Mouse (Mus musculus) ZHBTc4 (cell line): Measurements from ENCODE around the gene Grtp1.

Experiments used
- DNase-seq: peaks from one replicate; pipeline ENCODE4 v3.0.0-alpha.2; 2011; ENCODE audit warnings: low read depth, low spot score

The Grtp1 gene

DNA sequence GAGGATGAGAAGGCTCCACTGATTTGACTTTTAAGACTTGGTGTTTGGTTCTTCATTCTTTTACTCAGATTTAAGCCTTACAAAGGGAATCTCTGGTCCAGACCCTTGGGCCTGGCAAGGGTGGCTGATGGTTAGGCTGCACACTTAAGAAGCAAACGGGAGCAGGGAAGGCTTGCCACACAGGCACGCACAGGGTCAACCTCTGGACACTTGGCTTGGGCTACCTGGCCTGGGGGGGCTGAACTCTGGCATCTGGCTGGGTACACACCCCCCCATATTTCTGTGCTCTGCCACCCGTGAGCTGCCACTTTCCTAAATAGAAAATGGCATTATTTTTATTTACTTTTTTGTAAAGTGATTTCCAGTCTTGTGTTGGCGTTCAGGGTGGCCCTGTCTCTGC is 25.6 kb downstream of the Grtp1 start:
- no peak for DNase-seq

DNA sequence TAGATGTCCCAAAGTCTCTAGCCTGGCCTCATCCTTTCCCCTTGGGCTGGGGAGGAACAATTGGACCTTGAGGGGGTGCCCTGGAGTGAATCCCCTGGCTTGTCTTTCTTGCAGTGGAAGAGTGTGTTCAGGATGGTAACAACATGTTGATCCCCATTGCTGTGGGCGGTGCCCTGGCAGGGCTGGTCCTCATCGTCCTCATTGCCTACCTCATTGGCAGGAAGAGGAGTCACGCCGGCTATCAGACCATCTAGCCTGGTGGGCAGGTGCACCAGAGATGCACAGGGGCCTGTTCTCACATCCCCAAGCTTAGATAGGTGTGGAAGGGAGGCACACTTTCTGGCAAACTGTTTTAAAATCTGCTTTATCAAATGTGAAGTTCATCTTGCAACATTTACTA is 26.1 kb downstream of the Grtp1 start:
- no peak for DNase-seq

DNA sequence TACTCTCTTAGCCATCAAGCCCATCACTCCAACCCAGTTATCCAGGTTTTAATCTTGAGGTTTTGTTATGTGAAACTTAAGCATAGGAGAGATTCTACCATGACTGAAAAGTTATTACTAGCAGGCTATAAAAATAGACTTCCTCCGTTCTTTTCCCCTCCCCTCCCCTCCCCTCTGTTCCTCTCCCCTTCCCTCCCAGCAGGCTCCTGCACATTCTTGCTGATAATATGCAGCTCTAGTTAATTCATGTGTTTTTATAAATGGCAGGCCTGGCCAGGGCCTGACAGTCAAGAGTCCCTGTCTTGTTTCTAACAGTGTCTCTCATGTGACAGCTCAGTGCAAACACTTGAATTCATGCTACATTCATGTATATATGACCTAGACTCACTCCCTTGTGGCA is 29.9 kb downstream of the Grtp1 start:
- DNase-seq, result no peak

DNA sequence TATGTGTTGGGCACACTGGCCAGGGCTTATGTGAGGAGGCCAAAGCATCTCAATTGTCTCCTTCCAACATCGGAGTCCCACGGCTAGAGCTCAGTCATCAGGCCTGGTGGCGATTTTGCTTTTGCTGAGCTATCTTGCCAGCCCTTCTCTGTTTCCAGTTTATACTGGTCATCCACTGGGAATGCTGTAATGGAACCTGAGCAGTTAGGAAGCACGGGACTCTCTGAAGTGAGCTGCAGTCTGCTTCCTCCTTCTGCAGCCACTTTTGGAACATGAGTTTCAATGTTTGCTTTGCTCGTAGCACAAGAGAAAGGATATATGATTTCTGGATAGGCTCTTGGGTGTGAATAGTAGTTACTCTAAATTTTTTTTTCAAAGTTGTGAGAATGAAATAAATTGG is 36.1 kb downstream of the Grtp1 start:
- peak; percentile 31 for DNase-seq

DNA sequence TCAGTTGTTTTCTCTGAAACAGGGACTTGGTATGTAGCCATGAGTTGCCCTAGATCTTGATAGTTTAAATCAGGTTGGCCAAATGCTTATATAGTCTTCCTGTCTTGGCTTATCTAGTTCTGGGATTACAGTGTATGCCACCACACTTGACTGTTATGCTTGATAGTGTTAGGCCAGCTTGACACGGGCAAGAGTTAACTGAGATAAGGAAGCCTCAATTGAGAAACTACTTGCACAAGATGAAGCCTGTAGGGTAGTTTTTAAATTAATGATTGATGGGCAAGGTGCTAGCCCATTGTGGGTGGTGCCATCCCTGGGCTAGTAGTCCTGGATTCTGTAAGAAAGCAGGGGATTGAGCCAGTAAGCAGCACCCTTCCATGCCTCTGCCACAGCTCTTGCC is 36.9 kb downstream of the Grtp1 start:
- DNase-seq, result no peak

GRCm38 (mm10) chr8:13162098-13162497 is 38.3 kb downstream of the Grtp1 start:
- no peak for DNase-seq

DNA sequence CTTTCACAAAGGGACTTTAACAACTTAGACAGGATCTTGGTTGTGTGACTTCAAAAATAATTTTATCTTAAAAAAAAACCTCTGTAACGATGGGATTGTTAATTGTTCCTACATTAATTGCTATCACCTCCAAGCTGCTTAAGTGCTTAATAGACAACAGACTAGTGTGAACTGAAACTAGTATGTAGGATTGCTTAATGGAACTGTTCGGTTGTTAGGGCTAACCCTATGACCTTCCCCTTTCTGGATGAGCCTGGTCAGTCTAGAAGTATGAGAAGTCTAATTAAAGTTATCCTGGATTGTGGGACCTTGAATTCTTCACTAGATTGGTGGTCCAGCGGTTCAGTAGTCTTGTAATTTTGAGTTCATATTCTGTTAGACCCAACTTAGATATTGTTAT is 39.7 kb downstream of the Grtp1 start:
- no peak for DNase-seq

DNA sequence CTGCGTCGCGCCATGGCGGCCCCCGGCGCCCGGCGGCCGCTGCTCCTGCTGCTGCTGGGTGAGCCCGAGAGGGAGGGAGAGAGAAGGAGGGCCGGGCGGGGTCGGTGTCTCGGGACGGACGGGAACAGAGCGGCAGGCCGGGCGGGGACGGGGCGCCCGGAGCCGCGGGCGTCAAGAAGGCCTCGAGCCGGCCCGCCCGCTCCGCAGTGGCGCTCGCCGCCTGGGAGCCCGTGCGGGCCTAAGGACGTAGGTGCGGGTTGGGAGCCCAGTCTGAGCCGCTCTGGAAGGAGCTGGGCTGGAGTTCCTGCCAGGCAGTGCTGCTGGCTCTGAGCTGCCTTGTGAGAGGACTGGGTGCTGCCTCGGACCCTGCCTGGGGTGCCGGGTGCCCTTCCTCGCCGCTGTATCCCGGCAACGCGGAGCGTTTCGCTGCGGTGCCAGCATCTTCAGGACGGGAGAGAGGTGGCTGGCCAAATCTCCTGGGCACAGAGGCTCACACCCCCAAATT is 41.0 kb downstream of the Grtp1 start:
- no peak for DNase-seq

- peak; percentile 100 for DNase-seq
These were observed 41.6 kb downstream of the Grtp1 start, which contains the start of gene Lamp1 for GRCm38 (mm10) chr8:13158718-13159376. Gene Lamp1, plus strand, starts transcription at chr8:13159161.

DNA sequence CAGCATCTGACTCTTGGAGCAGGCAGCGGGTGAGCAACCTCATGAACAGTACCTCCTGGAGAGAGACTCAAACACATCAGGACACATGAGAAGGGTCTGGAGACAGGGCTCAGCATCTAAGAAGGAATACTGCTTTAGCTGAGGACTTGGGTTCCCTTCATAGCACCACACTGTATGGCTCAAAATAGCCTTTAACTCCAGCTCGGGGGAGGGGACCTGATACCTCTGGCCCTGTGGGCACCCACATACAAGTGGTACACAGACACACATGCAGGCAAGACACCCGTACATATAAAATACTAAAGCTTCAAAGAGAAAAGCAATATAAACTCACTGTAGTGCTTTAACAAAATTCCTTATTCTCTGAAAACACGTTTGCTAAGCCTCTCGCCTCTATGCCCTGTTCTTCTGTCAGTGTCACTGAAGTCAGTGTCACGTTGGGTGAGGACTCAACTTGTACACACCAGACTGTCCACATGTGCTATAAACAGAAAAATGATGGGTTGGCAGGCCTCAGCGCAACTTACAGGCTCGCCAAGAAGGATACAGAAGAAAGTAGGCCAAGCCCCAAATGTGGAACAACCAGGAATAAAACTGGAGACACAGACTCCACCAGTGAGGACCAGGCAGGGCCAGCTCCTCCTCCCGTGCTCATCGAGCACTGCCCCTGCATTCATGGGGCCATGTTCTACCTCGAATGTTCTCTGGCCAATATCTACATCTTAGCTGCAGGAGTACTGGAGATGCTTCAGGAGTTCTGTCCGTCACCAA is 43.9 kb downstream of the Grtp1 start:
- no peak for DNase-seq

- DNase-seq, result no peak
These were observed 45.1 kb downstream of the Grtp1 start for GRCm38 (mm10) chr8:13155358-13155757.

DNA sequence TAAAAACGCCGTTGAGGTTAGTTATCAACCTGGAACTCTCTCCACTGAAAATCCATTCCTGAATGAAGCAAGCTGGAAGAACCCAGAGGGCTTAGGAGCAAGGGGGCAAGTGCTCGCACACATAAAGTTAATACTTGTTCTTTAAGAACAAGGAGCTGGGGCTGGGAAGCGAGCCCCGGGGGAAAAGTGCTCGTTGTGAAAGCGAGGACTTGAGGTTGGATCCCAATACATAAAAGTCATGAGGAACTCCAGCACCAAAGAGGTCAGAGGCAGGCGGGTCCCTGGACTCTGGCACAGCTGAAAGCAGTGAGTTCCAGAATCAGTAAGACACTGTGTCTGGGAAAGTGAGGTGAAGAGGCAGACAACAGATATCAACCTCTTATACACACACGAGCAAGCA is 46.3 kb downstream of the Grtp1 start:
- DNase-seq, result no peak

DNA sequence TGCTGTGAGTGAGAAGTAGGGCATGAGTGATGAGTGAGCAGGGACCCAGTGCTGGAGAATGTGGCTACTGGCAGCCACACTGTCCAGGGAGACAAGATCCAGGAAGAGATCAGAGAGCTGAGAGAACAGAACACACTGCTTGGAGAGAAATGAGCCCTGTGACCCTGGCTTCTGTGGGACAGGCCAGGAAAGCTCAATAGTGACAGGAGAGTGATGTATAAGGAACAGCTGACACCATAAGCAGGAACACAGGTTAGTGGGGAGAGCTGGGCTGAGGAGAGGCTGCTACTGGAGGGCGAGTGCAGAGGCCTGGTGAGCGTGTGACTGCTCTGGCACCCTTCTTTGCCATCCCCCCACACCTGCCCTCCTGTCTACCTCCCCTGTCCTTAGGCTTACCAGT is 49.5 kb downstream of the Grtp1 start:
- no peak for DNase-seq

DNA sequence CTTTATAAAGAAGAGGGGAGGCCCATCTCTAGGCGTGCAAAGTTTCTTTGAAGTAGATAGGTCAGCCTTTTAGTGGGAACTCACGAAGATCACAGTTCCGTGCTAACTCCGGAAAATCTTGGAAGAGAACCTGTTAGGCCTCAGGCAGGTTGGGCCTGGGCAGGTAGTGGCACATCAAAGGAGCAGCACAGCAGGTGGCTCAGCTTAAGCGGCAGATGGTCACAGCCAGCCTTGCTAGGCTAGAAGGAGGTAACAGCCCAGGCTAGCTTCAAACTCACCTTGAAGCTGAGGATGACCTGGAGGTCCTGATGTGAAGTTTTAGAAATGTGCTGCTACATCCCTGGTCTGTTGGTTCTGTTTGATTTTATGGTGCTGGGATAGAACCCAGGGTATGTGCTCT is 50.6 kb downstream of the Grtp1 start:
- DNase-seq, result peak; percentile 55

DNA sequence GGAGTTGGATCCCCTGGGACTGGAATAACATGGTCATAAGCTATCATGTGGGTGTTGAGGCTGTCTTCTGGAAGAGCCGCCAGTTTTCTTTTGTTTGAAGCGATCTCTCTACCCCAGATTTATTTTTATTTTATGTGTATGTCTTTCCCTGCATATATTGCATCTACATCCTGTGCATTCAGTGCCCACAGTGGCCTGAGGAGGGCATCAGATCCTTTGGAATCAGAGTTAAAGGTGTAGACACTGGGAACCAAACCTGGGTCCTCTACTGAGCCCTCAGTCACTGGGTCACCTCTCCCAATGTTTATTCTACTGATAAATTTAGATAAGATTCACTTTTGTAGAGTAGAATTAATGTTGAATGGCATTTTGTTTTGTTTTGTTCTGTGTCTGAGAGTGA is 51.1 kb downstream of the Grtp1 start:
- DNase-seq, result peak; percentile 36

GRCm38 (mm10) chr8:13148476-13148875 is 51.9 kb downstream of the Grtp1 start:
- no peak for DNase-seq

DNA sequence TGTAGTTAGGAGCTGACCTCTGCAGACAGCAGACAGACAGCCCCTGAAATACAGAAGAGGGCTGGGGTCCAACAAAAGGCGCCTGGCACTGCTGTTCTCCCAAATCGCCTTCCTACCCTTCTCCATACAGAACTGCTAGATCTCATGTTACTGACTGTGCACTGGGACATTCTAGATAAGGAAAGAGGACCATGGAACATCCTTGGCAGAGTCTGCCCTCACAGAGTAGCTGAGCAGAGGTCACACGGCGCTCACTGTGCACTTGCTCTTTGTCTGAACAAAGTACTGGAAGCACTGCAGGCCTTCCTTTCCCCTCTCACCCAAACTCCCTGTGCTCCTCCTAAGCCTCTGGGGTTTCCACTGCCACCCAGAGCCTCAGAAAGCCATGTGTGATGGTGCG is 58.7 kb downstream of the Grtp1 start:
- DNase-seq, result no peak

GRCm38 (mm10) chr8:13139641-13140182 is 60.7 kb downstream of the Grtp1 start:
- peak; percentile 65 for DNase-seq

GRCm38 (mm10) chr8:13132220-13132619 is 68.2 kb downstream of the Grtp1 start:
- DNase-seq, result peak; percentile 88

- no peak for DNase-seq
These were observed 75.5 kb downstream of the Grtp1 start for GRCm38 (mm10) chr8:13124897-13125296.

DNA sequence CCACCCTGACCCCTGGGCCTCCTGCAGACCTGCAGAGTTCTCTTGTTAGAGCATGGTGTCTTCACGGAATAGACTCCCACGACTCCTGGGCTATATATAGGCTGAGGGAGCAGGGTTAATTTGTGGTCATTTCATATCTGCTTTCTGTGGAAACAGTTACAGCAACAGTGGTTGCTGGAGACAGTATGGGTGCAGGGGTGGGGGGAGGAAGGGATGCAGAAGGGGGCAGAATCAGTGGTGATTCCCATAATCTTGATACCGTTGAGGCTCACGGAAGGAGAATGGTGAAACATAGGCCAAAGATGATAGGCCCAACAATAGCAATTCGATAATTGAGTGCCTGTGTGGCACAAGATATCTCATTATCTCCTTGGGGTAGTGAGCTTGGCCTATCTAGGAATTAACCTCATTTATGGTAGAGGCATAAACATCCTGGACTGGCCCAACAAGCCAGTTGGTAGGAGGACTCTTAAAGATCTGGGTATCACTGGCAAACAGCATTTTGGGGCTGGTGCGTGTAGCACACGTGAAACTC is 77.5 kb downstream of the Grtp1 start:
- no peak for DNase-seq
